Mouse (Mus musculus) liver, adult 2 months (tissue): ENCODE data around the gene Acot6.

Experiments used
- CTCF ChIP-seq: fragments of 200-500 bp; IDR thresholded peaks from 2 replicates; pipeline ENCODE4 v1.5.1; 2011; ENCODE audit warnings: low read depth, low read length, control low read depth
- POLR2A ChIP-seq: fragments of 200-500 bp; IDR thresholded peaks from 2 replicates; pipeline ENCODE4 v1.6.1; 2011; ENCODE audit warnings: low read length, control low read depth; ENCODE audit not compliant: insufficient read depth; ENCODE audit errors: extremely low read depth

DNA sequence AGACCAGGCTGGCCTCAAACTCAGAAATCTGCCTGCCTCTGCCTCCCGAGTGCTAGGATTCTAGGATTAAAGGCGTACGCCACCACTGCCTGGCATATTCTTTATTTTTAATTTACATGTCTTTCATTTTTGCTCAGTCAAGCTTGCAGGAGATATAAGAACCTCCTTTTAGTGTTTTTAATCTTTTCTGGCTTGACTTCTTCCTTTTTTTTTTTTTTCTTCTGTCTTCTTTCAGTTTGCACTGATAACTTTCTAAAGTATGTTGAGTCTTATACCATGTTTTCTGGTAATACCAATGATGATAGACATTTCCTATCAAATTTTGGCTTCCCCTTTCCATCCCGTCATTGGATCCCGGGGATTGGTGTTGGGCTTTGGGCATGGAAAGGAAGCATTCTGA lies 19.1 kb downstream of the Acot6 start:
- TF ChIP-seq CTCF, result no peak
- TF ChIP-seq POLR2A, result no peak
